Mouse (Mus musculus) MEL (cell line): ENCODE results near the gene Krt7.

Experiments
- CTCF ChIP-seq, 3 experiments: IDR thresholded peaks in 2 of 3; conservative IDR thresholded peaks in 1 of 3; 2 replicates each; pipeline ENCODE4 v1.5.1; 2011 to 2012; ENCODE audit warnings: low read length in 3 of 3, low read depth in 2 of 3, mild to moderate bottlenecking in 2 of 3, improper control_type of control experiment in 1 of 3, inconsistent platforms in 1 of 3, mixed read lengths in 1 of 3, moderate library complexity in 1 of 3; ENCODE audit not compliant: control insufficient read depth in 1 of 3, insufficient read depth in 1 of 3, poor library complexity in 1 of 3, severe bottlenecking in 1 of 3
- ELF1 ChIP-seq: IDR thresholded peaks from 2 replicates; pipeline ENCODE4 v1.6.1; 2014; ENCODE audit warnings: low read depth, mild to moderate bottlenecking, inconsistent platforms, low read length, improper control_type of control experiment, moderate library complexity
- KAT2A ChIP-seq: conservative IDR thresholded peaks from 2 replicates; pipeline ENCODE4 v1.6.1; 2012; ENCODE audit warnings: low read depth, low read length, improper control_type of control experiment, inconsistent platforms
- MXI1 ChIP-seq: IDR thresholded peaks from 2 replicates; pipeline ENCODE4 v1.6.1; 2011; ENCODE audit warnings: mild to moderate bottlenecking, low read depth, low read length, improper control_type of control experiment
- MYC ChIP-seq: IDR thresholded peaks from 2 replicates; pipeline ENCODE4 v1.6.1; 2011; ENCODE audit warnings: low read depth, mild to moderate bottlenecking, low read length, improper control_type of control experiment, moderate library complexity
- RCOR1 ChIP-seq: IDR thresholded peaks from 2 replicates; pipeline ENCODE4 v1.6.1; 2012; ENCODE audit warnings: low read depth, mild to moderate bottlenecking, inconsistent platforms, low read length, improper control_type of control experiment
- TCF12 ChIP-seq: IDR thresholded peaks from 2 replicates; pipeline ENCODE4 v1.6.1; 2014; ENCODE audit warnings: low read depth, mild to moderate bottlenecking, inconsistent platforms, low read length, improper control_type of control experiment, moderate library complexity
- ZMIZ1 ChIP-seq: IDR thresholded peaks from 2 replicates; pipeline ENCODE4 v1.6.1; 2012; ENCODE audit warnings: low read depth, mild to moderate bottlenecking, inconsistent platforms, low read length, improper control_type of control experiment, moderate library complexity
- ZNF384 ChIP-seq: IDR thresholded peaks from 2 replicates; pipeline ENCODE4 v1.6.1; 2012; ENCODE audit warnings: low read depth, mild to moderate bottlenecking, inconsistent platforms, low read length, improper control_type of control experiment

DNA sequence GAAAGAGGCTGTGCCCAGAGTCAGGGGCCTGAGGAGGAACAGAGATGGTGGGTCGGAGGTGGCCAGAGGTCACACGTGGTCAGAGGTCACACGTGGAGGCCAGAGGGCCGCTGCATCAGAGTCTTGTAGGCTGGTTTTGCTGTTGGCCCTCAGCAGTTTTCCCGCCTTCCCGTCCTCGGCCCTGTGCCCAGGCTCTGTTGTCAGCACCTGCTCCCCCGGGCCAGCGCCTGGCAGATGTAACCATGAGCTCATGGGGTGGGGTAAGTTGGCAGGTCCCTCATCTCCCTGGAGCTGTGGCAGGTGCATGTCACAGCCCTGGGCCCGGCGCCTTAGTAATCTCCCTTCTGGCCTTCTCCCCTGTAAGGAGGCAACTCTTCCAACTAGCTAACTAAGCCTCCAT lies 28.0 kb upstream of the Krt7 start:
- TF ChIP-seq TCF12 (no peak), MXI1 (no peak), ZNF384 (no peak), RCOR1 (no peak), CTCF (IDR thresholded peaks at IDR 0.05 in 2 of 3, conservative IDR thresholded peaks at IDR 0.05 in 1 of 3; ENCODE audit: control insufficient read depth in 1 of 3, insufficient read depth in 1 of 3, low read depth in 2 of 3, low read length in 3 of 3, poor library complexity in 1 of 3, severe bottlenecking in 1 of 3) (no peak), ELF1 (no peak), KAT2A (no peak), MYC (no peak), ZMIZ1 (no peak)
